Mouse (Mus musculus) spleen, adult 2 months (tissue): ENCODE results near the gene Gnl3l.

Experiments used
- CTCF ChIP-seq: fragments of 200-500 bp; IDR thresholded peaks from 2 replicates; pipeline ENCODE4 v1.5.1; 2011; ENCODE audit warnings: mild to moderate bottlenecking, inconsistent platforms; ENCODE audit not compliant: insufficient read depth, insufficient read length, insufficient replicate concordance; ENCODE audit errors: extremely low read depth
- POLR2A ChIP-seq: fragments of 200-500 bp; IDR thresholded peaks from 2 replicates; pipeline ENCODE4 v1.6.1; 2011; ENCODE audit warnings: low read depth, low read length, inconsistent platforms

DNA sequence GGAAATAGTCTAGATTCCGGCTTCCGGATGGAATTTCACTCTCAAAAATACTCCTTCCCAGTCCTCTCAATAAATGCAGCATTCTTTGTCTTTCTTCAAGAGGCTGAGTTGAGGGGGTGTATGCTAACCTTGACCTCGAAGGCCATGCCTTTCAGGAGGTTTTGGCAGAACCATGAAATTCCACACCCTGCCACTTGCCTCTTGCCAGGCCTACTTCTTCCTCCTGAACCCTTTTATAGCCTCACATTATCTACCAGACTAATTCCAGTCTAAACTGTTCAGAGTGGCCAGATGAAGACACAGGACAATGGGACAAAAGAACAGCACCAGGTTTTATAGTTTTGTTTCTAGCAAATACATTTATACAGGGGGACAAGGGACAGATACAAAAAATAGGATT, 14.3 kb upstream of the Gnl3l start:
- TF ChIP-seq CTCF (no peak), POLR2A (no peak)
